In the genomic region with DNA sequence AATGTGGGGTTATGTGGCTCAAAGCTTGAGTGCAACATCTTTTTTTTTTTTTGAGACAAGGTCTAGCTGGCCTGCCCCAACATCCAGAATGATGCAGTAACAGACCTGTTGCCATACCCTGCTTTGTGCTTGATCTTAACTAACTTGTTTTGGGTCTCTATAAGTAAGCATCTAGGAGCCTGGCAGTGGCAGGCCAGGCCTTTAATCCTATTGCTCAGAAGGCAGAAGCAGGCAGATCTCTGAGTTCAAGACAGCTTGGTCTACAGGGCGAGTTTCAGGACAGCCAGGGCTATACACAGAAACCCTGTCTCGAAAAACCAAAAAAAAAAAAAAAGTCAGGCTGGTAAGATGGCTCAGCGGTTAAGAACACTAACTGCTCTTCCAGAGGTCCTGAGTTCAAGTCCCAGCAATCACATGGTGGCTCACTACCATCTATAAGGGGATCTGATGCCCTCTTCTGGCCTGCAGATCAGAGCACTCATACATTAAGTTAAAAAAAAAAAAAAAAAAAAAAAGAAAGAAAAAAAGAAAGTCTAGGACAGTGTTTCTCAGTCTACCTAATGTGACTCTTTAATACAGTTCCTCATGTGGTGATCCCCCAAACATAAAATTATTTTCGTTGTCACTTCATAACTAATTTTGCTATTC, we compare ENCODE assay signal across 8 mouse cellular contexts. TPM values are rescaled to one million over a fixed set of nuclear protein-coding genes. Genes with fewer than 3 reads are reported as not detected.
A peak's percentile ranks its signal among the peaks of the same experiment; 100 is the strongest.
DNase-seq lines count a peak whose midpoint lies in the region; ATAC-seq and TF ChIP-seq lines count a peak whose summit lies in the region.

No protein-coding gene starts in this region.

- H3K27ac ChIP-seq in heart, embryonic 14.5 days (replicated peaks in 1 of 2; ENCODE audit: control insufficient read depth in 1 of 2, insufficient read depth in 1 of 2, low read depth in 2 of 2, low read length in 2 of 2) = peak overlapping the region; percentile 87 to 98
- H3K27ac ChIP-seq in ES-Bruce4 (ENCODE audit: insufficient read depth, low read length) (peak overlapping the region; percentile 64), macrophage (peak overlapping the region; percentile 71)
- H3K27ac ChIP-seq in forebrain, postnatal 0 days (ENCODE audit: low read depth, low read length) = peak overlapping the region; percentile 74; the same call in 1 of the 2 replicates

- H3K9ac ChIP-seq in heart, embryonic 14.5 days (ENCODE audit: low read length) = peak overlapping the region; percentile 94
- H3K9ac ChIP-seq in ES-Bruce4 (ENCODE audit: low read depth, poor library complexity, severe bottlenecking) = peak overlapping the region; percentile 72
- 0 out of 2 replicates have a peak overlapping the region, but pooled peaks have one; percentile 45 for H3K9ac ChIP-seq in forebrain, postnatal 0 days

- no peaks in the 10 kb centered on the region for H3K27me3 ChIP-seq in heart, embryonic 14.5 days (ENCODE audit: control insufficient read depth, insufficient read depth, low read length)
- H3K27me3 ChIP-seq in ES-Bruce4 (ENCODE audit: control insufficient read depth, insufficient read depth, low read length, poor library complexity, severe bottlenecking) = no peaks in the 10 kb centered on the region
- no peaks in the 10 kb centered on the region for H3K27me3 ChIP-seq in forebrain, postnatal 0 days (ENCODE audit: insufficient read depth, low read length)

- no peak for ATAC-seq in heart, embryonic 14.5 days (ENCODE audit: insufficient number of reproducible peaks, insufficient read depth, low FRiP score, low read depth)
- ATAC-seq in forebrain, postnatal 0 days = no peak

- TF ChIP-seq CTCF in ES-Bruce4 (IDR thresholded peaks at IDR 0.05; ENCODE audit: low read depth, low read length) = no peak
- peak; percentile 29 for TF ChIP-seq CTCF in forebrain, postnatal 0 days (IDR thresholded peaks at IDR 0.05; ENCODE audit: low read depth)

- no peak for TF ChIP-seq EP300 in ES-Bruce4 (IDR thresholded peaks at IDR 0.05; ENCODE audit: insufficient read depth, low read depth, low read length)

- peaks cover 10 to 28% of the 10 kb centered on the region in 2 experiments for H3K4me1 ChIP-seq in heart, embryonic 14.5 days (ENCODE audit: control insufficient read depth in 2 of 2, insufficient read depth in 2 of 2, low read length in 2 of 2)
- peaks cover 3% of the 10 kb centered on the region for H3K4me1 ChIP-seq in ES-Bruce4 (ENCODE audit: control insufficient read depth, insufficient read depth, low read length)
- peaks cover 6% of the 10 kb centered on the region; the same call in 1 of the 2 replicates for H3K4me1 ChIP-seq in forebrain, postnatal 0 days (ENCODE audit: insufficient read depth)

- DNase-seq in heart, postnatal 4 days = no peak
- no peak for DNase-seq in forebrain, postnatal 0 days
- DNase-seq in Muller cell, postnatal 12 days (ENCODE audit: inconsistent ontology term) = no peak
- DNase-seq in gastrocnemius, postnatal 25 days = no peak
- no peak for DNase-seq in left cerebral cortex, adult 18-20 months (ENCODE audit: low spot score in 2 of 2)

- no peaks in the 10 kb centered on the region for H3K9me3 ChIP-seq in heart, embryonic 14.5 days (ENCODE audit: control insufficient read depth, low read length)
- H3K9me3 ChIP-seq in ES-Bruce4 (replicated peaks; ENCODE audit: control insufficient read depth, insufficient read depth, low read length, poor library complexity, severe bottlenecking) = no peaks in the 10 kb centered on the region
- H3K9me3 ChIP-seq in forebrain, postnatal 0 days (ENCODE audit: low read length) = no peaks in the 10 kb centered on the region

- peaks cover 38% of the 10 kb centered on the region for H3K79me2 ChIP-seq in macrophage (ENCODE audit: inconsistent target)

- H3K36me3 ChIP-seq in heart, embryonic 14.5 days (ENCODE audit: control insufficient read depth, insufficient read depth, low read length) = peaks cover 12% of the 10 kb centered on the region; the same call in 1 of the 2 replicates
- H3K36me3 ChIP-seq in ES-Bruce4 (ENCODE audit: control insufficient read depth, insufficient read depth, low read length, poor library complexity, severe bottlenecking) = peaks cover 3% of the 10 kb centered on the region; the same call in 1 of the 2 replicates
- no peaks in the 10 kb centered on the region for H3K36me3 ChIP-seq in forebrain, postnatal 0 days (ENCODE audit: insufficient read depth)
- H3K36me3 ChIP-seq in macrophage (ENCODE audit: inconsistent target) = no peaks in the 10 kb centered on the region

- peak overlapping the region; percentile 70 for H3K4me2 ChIP-seq in heart, embryonic 14.5 days (ENCODE audit: low read length)
- H3K4me2 ChIP-seq in forebrain, postnatal 0 days (ENCODE audit: low read depth) = peak overlapping the region; percentile 50

- no peak for TF ChIP-seq POLR2A in ES-Bruce4 (IDR thresholded peaks at IDR 0.05; ENCODE audit: insufficient read depth, low read length)

- peak overlapping the region; percentile 27 to 83; a peak in 3 of 4 replicates for H3K4me3 ChIP-seq in heart, embryonic 14.5 days (ENCODE audit: control insufficient read depth in 1 of 2, insufficient read depth in 1 of 2, low read depth in 1 of 2, low read length in 2 of 2)
- H3K4me3 ChIP-seq in ES-Bruce4 (ENCODE audit: low read depth, low read length) (no peak overlapping the region), macrophage (ENCODE audit: inconsistent target) (peak overlapping the region; percentile 24)
- peak overlapping the region; percentile 72 for H3K4me3 ChIP-seq in forebrain, postnatal 0 days (ENCODE audit: low read depth, low read length)

- WGBS in heart, embryonic 14.5 days = 63% methylated on average over 4 of the region's 4 CpGs
- 69% methylated on average over 4 of the region's 4 CpGs for WGBS in forebrain, postnatal 0 days
- WGBS in macrophage (ENCODE audit: missing documents) = 65% methylated on average over 4 of the region's 4 CpGs

RNA-seq across cellular contexts. Expression of a gene that starts 0.7 kb away (rescaled TPM):
- polyA plus RNA-seq in heart, embryonic 14.5 days (2014; fragmentation: Nextera tagmentation; extraction: Ambion mirVana) = 66.5 and 76.0 TPM in 2 replicates
- total RNA-seq in heart, postnatal 4 days (2021) = 100 to 1,000 TPM; 158 to 164 TPM
- polyA plus RNA-seq in ES-Bruce4 (2011; ENCODE audit: insufficient read depth, insufficient read length, low read depth, missing spikeins) = 38.7 and 39.8 TPM in 2 replicates
- total RNA-seq in forebrain, postnatal 0 days (2014; rRNA removed) = 61.1 and 64.2 TPM in 2 replicates
- 53.7 and 53.9 TPM in 2 replicates for polyA plus RNA-seq in forebrain, postnatal 0 days (2015; fragmentation: Nextera tagmentation; extraction: Ambion mirVana)
- total RNA-seq in macrophage (2018; cell fraction: chromatin; rRNA removed) = 100 to 1,000 TPM in 2 of 26 experiments, 10 to 100 TPM in 24; 29.4 to 150 (median 57.0) TPM
- 100 to 1,000 TPM in 2 of 26 experiments, 10 to 100 TPM in 24; 53.4 to 103 (median 69.7) TPM for total RNA-seq in macrophage (2018; cell fraction: cytosol; rRNA removed)
- 100 to 1,000 TPM in 1 of 26 experiments, 10 to 100 TPM in 25; 35.5 to 146 (median 51.3) TPM for total RNA-seq in macrophage (2018; cell fraction: nucleus; rRNA removed)
- polyA plus RNA-seq in macrophage (2018) = 53.1 to 77.4 TPM (median 77.2 TPM) in 3 replicates
- 100 to 1,000 TPM; 135 to 147 TPM for total RNA-seq in gastrocnemius, postnatal 25 days (2021)
- 100 to 1,000 TPM; 103 to 113 TPM for total RNA-seq in left cerebral cortex, adult 18-20 months (2021)

RNA-seq across cellular contexts. Expression of a gene that starts 37.7 kb away (rescaled TPM):
- polyA plus RNA-seq in heart, embryonic 14.5 days (2014; fragmentation: Nextera tagmentation; extraction: Ambion mirVana) = 31.0 TPM in 2 replicates
- total RNA-seq in heart, postnatal 4 days (2021) = 10 to 100 TPM; 54.9 to 58.4 TPM
- polyA plus RNA-seq in ES-Bruce4 (2011; ENCODE audit: insufficient read depth, insufficient read length, low read depth, missing spikeins) (36.1 and 36.7 TPM in 2 replicates), macrophage (2018) (71.9 to 183 TPM (median 75.3 TPM) in 3 replicates)
- total RNA-seq in forebrain, postnatal 0 days (2014; rRNA removed) = 7.5 and 8.7 TPM in 2 replicates
- polyA plus RNA-seq in forebrain, postnatal 0 days (2015; fragmentation: Nextera tagmentation; extraction: Ambion mirVana) = 26.3 and 28.1 TPM in 2 replicates
- total RNA-seq in macrophage (2018; cell fraction: chromatin; rRNA removed) = 100 to 1,000 TPM in 2 of 26 experiments, 10 to 100 TPM in 24; 26.0 to 115 (median 53.9) TPM
- 100 to 1,000 TPM in 1 of 26 experiments, 10 to 100 TPM in 25; 43.9 to 103 (median 66.5) TPM for total RNA-seq in macrophage (2018; cell fraction: cytosol; rRNA removed)
- 100 to 1,000 TPM in 1 of 26 experiments, 10 to 100 TPM in 25; 37.3 to 104 (median 52.1) TPM for total RNA-seq in macrophage (2018; cell fraction: nucleus; rRNA removed)
- 100 to 1,000 TPM in 1 of 2 experiments, 10 to 100 TPM in 1; 88.3 to 110 TPM for total RNA-seq in gastrocnemius, postnatal 25 days (2021)
- 10 to 100 TPM; 30.5 to 33.0 TPM for total RNA-seq in left cerebral cortex, adult 18-20 months (2021)

RNA-seq across cellular contexts. Expression of a gene that starts 37.7 kb away (rescaled TPM):
- polyA plus RNA-seq in heart, embryonic 14.5 days (2014; fragmentation: Nextera tagmentation; extraction: Ambion mirVana) = 54.5 and 61.7 TPM in 2 replicates
- 10 to 100 TPM; 28.9 to 32.4 TPM for total RNA-seq in heart, postnatal 4 days (2021)
- polyA plus RNA-seq in ES-Bruce4 (2011; ENCODE audit: insufficient read depth, insufficient read length, low read depth, missing spikeins) = 50.8 and 72.8 TPM in 2 replicates
- 144 and 219 TPM in 2 replicates for total RNA-seq in forebrain, postnatal 0 days (2014; rRNA removed)
- polyA plus RNA-seq in forebrain, postnatal 0 days (2015; fragmentation: Nextera tagmentation; extraction: Ambion mirVana) = 205 and 246 TPM in 2 replicates
- total RNA-seq in macrophage (2018; cell fraction: chromatin; rRNA removed) = 100 to 1,000 TPM in 8 of 26 experiments, 10 to 100 TPM in 18; 28.2 to 280 (median 84.8) TPM
- total RNA-seq in macrophage (2018; cell fraction: cytosol; rRNA removed) = 1,000 to 10,000 TPM in 13 of 26 experiments, 100 to 1,000 TPM in 13; 457 to 1,682 (median 872) TPM
- total RNA-seq in macrophage (2018; cell fraction: nucleus; rRNA removed) = 1,000 to 10,000 TPM in 7 of 26 experiments, 100 to 1,000 TPM in 19; 221 to 1,721 (median 759) TPM
- 1,098 to 2,092 TPM (median 1,493 TPM) in 3 replicates for polyA plus RNA-seq in macrophage (2018)
- 10 to 100 TPM; 14.9 to 15.0 TPM for total RNA-seq in gastrocnemius, postnatal 25 days (2021)
- 100 to 1,000 TPM; 750 TPM for total RNA-seq in left cerebral cortex, adult 18-20 months (2021)
